Mouse (Mus musculus): ENCODE measurements around the gene Slpi.

GRCm38 (mm10) chr2:164417198-164417597, 28.3 kb upstream of the Slpi start:
- TF ChIP-seq POLR2A (IDR thresholded peaks at IDR 0.05; ENCODE audit: insufficient read length, low read depth) (no peak), TCF3 (IDR thresholded peaks at IDR 0.05; ENCODE audit: insufficient read length, low read depth) (no peak), POLR2AphosphoS2 (IDR thresholded peaks at IDR 0.05; ENCODE audit: insufficient read length, low read depth) (no peak), USF1 (IDR thresholded peaks at IDR 0.05; ENCODE audit: low read depth) (no peak), MYOG (IDR thresholded peaks at IDR 0.05; ENCODE audit: control insufficient read depth in 1 of 3, insufficient read depth in 1 of 3, insufficient read length in 2 of 3, low read depth in 2 of 3) (no peak), MAX (IDR thresholded peaks at IDR 0.05; ENCODE audit: low read depth) (no peak), TCF12 (IDR thresholded peaks at IDR 0.05; ENCODE audit: insufficient read depth, poor library complexity, severe bottlenecking) (no peak), MYOD1 (IDR thresholded peaks at IDR 0.05; ENCODE audit: control insufficient read depth in 1 of 3, insufficient read length in 2 of 3, low read depth in 2 of 3) (no peak), REST (IDR thresholded peaks at IDR 0.05; ENCODE audit: insufficient read depth, insufficient read length) (no peak), CEBPB (IDR thresholded peaks at IDR 0.05; ENCODE audit: insufficient read depth, poor library complexity, severe bottlenecking) (no peak), E2F4 (IDR thresholded peaks at IDR 0.05; ENCODE audit: insufficient read depth) (no peak)
